Mouse (Mus musculus): ENCODE results near the gene Phf21a. TPM values are rescaled to one million over a fixed set of nuclear protein-coding genes. Genes with fewer than 3 reads are reported as not detected.
A peak's percentile ranks its signal among the peaks of the same experiment; 100 is the strongest.

Phf21a gene
- polyA plus RNA-seq, 1 experiment from 2014 or later = 7.3 TPM

DNA sequence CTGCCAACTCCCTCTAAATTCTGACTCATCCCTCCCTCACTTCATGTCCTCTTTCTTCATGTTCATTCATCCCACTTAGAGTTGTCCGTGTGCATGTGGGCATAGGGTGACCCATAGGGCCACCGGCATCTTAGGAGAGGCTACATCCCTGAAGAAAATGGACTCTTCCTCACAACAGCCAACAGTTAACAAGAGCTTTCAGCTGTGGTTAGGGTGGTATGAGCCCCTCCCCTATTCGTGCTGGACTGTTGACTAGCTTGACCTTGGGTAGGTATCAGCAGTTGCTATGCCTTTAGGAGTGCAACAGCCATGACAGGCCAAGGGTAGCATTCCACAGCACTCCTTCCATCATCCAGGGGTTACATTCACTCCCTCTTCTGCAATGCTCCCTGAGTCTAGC, 198.6 kb downstream of the Phf21a start:
- WGBS = 93% methylated on average over 3 of the region's 3 CpGs
- no peak for ATAC-seq (ENCODE audit: low FRiP score, low TSS enrichment)

DNA sequence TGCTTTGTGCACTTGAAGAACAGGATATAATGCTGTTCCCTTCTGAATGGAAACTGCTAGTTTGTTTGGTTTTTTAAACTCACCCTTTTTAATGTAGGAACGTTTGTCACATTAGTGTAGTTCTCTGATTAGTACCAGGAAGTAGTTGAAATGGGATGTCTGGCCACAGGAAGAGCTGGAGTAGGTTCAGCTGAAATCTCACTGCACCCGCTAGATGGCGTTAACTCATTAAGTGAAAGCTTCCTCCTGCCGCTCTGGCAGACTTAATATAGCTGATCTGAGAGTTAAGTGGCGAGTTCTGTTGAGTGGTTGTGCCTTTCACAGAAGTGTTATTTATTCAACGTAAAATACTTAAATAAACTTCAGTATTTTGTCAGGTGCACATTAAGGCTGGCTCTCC, 203.5 kb downstream of the Phf21a start:
- peak; percentile 83 for ATAC-seq (ENCODE audit: low FRiP score, low TSS enrichment)
- H3K9ac ChIP-seq (ENCODE audit: low read length) = no peak overlapping the region
- no peaks in the 10 kb centered on the region for H3K36me3 ChIP-seq (ENCODE audit: control insufficient read depth, insufficient read depth, low read length)
- H3K4me1 ChIP-seq (replicated peaks; ENCODE audit: control insufficient read depth, insufficient read depth) = no peaks in the 10 kb centered on the region
- DNase-seq (ENCODE audit: low spot score) = peak; percentile 86
- H3K4me3 ChIP-seq (ENCODE audit: low read depth, low read length) = no peak overlapping the region
- no peak for TF ChIP-seq EP300 (optimal IDR thresholded peaks at IDR 0.05)
- peak; percentile 88 for TF ChIP-seq CTCF (IDR thresholded peaks at IDR 0.05; ENCODE audit: low read depth)
- WGBS = 3% methylated on average over 6 of the region's 6 CpGs
- no peaks in the 10 kb centered on the region for H3K9me3 ChIP-seq (ENCODE audit: control insufficient read depth, low read length)
- no peak overlapping the region for H3K4me2 ChIP-seq (replicated peaks; ENCODE audit: low read depth)
- H3K27me3 ChIP-seq (ENCODE audit: control insufficient read depth, insufficient read depth, low read length) = no peaks in the 10 kb centered on the region
- no peak overlapping the region for H3K27ac ChIP-seq (replicated peaks)

More for the DNA sequence above, 198.6 kb downstream of the Phf21a start:
- TF ChIP-seq EP300 (optimal IDR thresholded peaks at IDR 0.05) = no peak
- no peak for TF ChIP-seq CTCF (IDR thresholded peaks at IDR 0.05; ENCODE audit: low read depth)
- Histone ChIP-seq H3K9ac (ENCODE audit: low read length) (no peak overlapping the region), H3K4me1 (replicated peaks; ENCODE audit: control insufficient read depth, insufficient read depth) (no peaks in the 10 kb centered on the region), H3K36me3 (ENCODE audit: control insufficient read depth, insufficient read depth, low read length) (no peaks in the 10 kb centered on the region), H3K27ac (replicated peaks) (no peak overlapping the region), H3K4me3 (ENCODE audit: low read depth, low read length) (no peak overlapping the region), H3K9me3 (ENCODE audit: control insufficient read depth, low read length) (no peaks in the 10 kb centered on the region), H3K27me3 (ENCODE audit: control insufficient read depth, insufficient read depth, low read length) (no peaks in the 10 kb centered on the region), H3K4me2 (replicated peaks; ENCODE audit: low read depth) (no peak overlapping the region)
- DNase-seq (ENCODE audit: low spot score) = no peak

DNA sequence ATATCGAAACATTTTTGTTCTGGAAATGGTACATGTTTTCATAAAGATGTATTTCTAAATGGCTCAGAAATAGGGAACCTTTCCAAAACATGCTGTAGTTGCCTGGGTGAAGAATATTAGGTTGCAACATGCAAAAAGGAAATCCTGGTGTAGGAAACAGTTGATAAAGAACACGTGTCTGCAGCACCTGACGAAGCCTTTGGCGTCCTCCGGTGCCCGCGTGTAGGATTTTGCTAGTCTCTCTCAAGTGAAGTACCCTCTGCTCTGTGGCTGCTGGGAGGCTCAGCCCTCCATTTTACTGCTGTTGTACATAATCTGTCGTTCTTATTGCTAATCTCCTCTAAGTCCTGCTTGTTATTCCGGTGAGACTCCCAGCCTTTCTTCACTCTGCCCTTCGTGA, 207.0 kb downstream of the Phf21a start:
- ATAC-seq (ENCODE audit: low FRiP score, low TSS enrichment) = no peak
- TF ChIP-seq EP300 (optimal IDR thresholded peaks at IDR 0.05) (no peak), CTCF (IDR thresholded peaks at IDR 0.05; ENCODE audit: low read depth) (no peak)
- no peaks in the 10 kb centered on the region for H3K27me3 ChIP-seq (ENCODE audit: control insufficient read depth, insufficient read depth, low read length)
- no peaks in the 10 kb centered on the region for H3K36me3 ChIP-seq (ENCODE audit: control insufficient read depth, insufficient read depth, low read length)
- H3K9ac ChIP-seq (ENCODE audit: low read length) = no peak overlapping the region
- H3K4me2 ChIP-seq (replicated peaks; ENCODE audit: low read depth) = no peak overlapping the region
- H3K4me3 ChIP-seq (ENCODE audit: low read depth, low read length) = no peak overlapping the region
- no peak for DNase-seq (ENCODE audit: low spot score)
- no peaks in the 10 kb centered on the region for H3K9me3 ChIP-seq (ENCODE audit: control insufficient read depth, low read length)
- no peaks in the 10 kb centered on the region for H3K4me1 ChIP-seq (replicated peaks; ENCODE audit: control insufficient read depth, insufficient read depth)
- 58% methylated on average over 10 of the region's 10 CpGs for WGBS
- H3K27ac ChIP-seq (replicated peaks) = no peak overlapping the region

DNA sequence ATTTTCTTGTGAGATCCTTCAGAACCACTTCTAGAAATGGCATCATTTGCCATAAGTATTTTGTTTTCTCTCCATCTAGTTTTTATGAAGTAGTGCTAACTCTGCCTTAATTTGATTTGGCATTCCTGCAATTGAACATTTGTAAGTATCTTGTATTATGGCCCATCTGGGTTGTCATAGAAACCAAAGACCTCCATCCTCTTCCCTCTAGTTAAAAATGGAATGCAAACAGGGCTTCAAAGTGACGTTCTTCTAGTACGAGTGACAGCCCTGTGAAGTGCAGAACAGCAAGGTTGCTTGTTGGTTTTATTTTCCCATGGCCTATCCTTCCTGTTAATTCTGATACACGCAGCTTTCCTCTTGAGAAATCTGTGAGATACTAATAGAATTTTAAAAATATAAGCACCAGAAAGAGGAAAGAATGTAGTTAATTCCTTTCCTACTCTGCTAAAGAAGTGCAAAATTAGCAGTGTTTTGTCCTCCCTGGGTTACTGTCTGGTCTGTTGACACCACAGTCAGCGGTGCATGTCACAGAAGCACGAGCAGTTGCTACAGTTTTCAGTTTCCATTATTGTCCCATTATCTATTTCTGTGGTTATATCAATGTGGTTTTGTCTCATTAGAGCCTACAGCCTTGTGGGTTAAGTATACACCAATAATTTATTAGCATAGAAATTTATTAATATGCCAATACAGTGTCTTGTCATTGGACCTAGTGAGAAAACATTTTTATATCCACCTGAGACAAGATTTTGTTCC, 209.1 kb downstream of the Phf21a start:
- H3K9ac ChIP-seq (ENCODE audit: low read length) = no peak overlapping the region
- TF ChIP-seq EP300 (optimal IDR thresholded peaks at IDR 0.05) (no peak), CTCF (IDR thresholded peaks at IDR 0.05; ENCODE audit: low read depth) (no peak)
- H3K9me3 ChIP-seq (ENCODE audit: control insufficient read depth, low read length) = no peaks in the 10 kb centered on the region
- 68% methylated on average over 5 of the region's 5 CpGs for WGBS
- no peak overlapping the region for H3K4me2 ChIP-seq (replicated peaks; ENCODE audit: low read depth)
- no peaks in the 10 kb centered on the region for H3K4me1 ChIP-seq (replicated peaks; ENCODE audit: control insufficient read depth, insufficient read depth)
- DNase-seq (ENCODE audit: low spot score) (no peak), ATAC-seq (ENCODE audit: low FRiP score, low TSS enrichment) (no peak)
- no peaks in the 10 kb centered on the region for H3K27me3 ChIP-seq (ENCODE audit: control insufficient read depth, insufficient read depth, low read length)
- no peaks in the 10 kb centered on the region for H3K36me3 ChIP-seq (ENCODE audit: control insufficient read depth, insufficient read depth, low read length)
- H3K27ac ChIP-seq (replicated peaks) = no peak overlapping the region
- no peak overlapping the region for H3K4me3 ChIP-seq (ENCODE audit: low read depth, low read length)

DNA sequence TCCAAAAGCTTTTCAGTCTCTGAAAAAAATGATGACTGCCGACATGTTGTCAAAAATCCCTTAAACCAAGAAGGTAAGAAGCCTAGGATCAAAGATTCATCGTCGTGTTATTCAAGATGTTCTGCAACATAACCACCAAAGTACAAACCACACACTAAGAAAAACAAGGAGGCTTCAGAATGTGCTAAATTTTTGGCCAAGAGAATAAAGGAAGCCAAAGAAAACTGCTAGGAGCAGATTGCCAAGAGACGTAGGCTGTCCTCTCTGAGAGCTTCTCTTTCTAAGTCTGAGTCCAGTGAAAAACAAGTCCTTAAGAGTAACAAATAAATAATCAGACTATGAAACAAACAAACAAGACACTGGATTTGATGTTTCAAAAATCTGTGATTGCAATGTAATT, 219.6 kb downstream of the Phf21a start:
- no peak overlapping the region for H3K9ac ChIP-seq (ENCODE audit: low read length)
- H3K4me1 ChIP-seq (replicated peaks; ENCODE audit: control insufficient read depth, insufficient read depth) = no peaks in the 10 kb centered on the region
- H3K4me3 ChIP-seq (ENCODE audit: low read depth, low read length) = no peak overlapping the region
- peaks cover 3% of the 10 kb centered on the region; the same call in 1 of the 2 replicates for H3K36me3 ChIP-seq (ENCODE audit: control insufficient read depth, insufficient read depth, low read length)
- H3K27me3 ChIP-seq (ENCODE audit: control insufficient read depth, insufficient read depth, low read length) = no peaks in the 10 kb centered on the region
- H3K9me3 ChIP-seq (ENCODE audit: control insufficient read depth, low read length) = no peaks in the 10 kb centered on the region
- 77% methylated on average over 4 of the region's 4 CpGs for WGBS
- DNase-seq (ENCODE audit: low spot score) (no peak), ATAC-seq (ENCODE audit: low FRiP score, low TSS enrichment) (no peak)
- H3K27ac ChIP-seq (replicated peaks) = no peak overlapping the region
- H3K4me2 ChIP-seq (replicated peaks; ENCODE audit: low read depth) = no peak overlapping the region
- TF ChIP-seq CTCF (IDR thresholded peaks at IDR 0.05; ENCODE audit: low read depth) (no peak), EP300 (optimal IDR thresholded peaks at IDR 0.05) (no peak)

DNA sequence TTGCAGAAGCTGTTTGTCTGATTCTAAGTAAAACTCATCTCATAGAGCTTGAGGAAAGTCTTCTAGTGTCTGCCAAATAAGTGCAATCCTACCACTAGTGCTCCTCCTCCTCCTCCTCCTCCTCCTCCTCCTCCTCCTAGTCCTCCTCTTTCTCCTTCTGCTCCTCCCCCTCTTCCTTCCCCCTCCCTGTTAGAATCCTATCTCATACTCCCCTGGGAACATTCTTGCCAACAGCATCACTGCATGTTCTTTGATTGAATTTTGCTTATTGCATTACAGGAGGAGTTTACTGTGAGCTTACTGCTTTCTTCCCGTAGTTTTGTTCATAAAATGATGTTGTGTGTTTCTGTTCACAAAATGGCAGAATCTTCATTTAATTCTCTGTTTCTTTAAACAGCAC, 221.1 kb downstream of the Phf21a start:
- H3K36me3 ChIP-seq (ENCODE audit: control insufficient read depth, insufficient read depth, low read length) = peaks cover 3% of the 10 kb centered on the region; the same call in 1 of the 2 replicates
- H3K27ac ChIP-seq (replicated peaks) = no peak overlapping the region
- no peaks in the 10 kb centered on the region for H3K9me3 ChIP-seq (ENCODE audit: control insufficient read depth, low read length)
- no peaks in the 10 kb centered on the region for H3K27me3 ChIP-seq (ENCODE audit: control insufficient read depth, insufficient read depth, low read length)
- no peak for ATAC-seq (ENCODE audit: low FRiP score, low TSS enrichment)
- TF ChIP-seq CTCF (IDR thresholded peaks at IDR 0.05; ENCODE audit: low read depth) (no peak), EP300 (optimal IDR thresholded peaks at IDR 0.05) (no peak)
- no peaks in the 10 kb centered on the region for H3K4me1 ChIP-seq (replicated peaks; ENCODE audit: control insufficient read depth, insufficient read depth)
- no peak overlapping the region for H3K4me2 ChIP-seq (replicated peaks; ENCODE audit: low read depth)
- no peak for DNase-seq (ENCODE audit: low spot score)
- WGBS = 67% methylated on average over 1 of the region's 1 CpGs
- H3K4me3 ChIP-seq (ENCODE audit: low read depth, low read length) = no peak overlapping the region
- H3K9ac ChIP-seq (ENCODE audit: low read length) = no peak overlapping the region

Data from stomach, postnatal 0 days (tissue).